Mouse (Mus musculus) erythroblast, embryonic 14.5 days (primary cell): ENCODE data around the gene Hfe2.

ENCODE experiments used
- GATA1 ChIP-seq: IDR thresholded peaks from 2 replicates; pipeline ENCODE4 v1.6.1; 2012; ENCODE audit warnings: low read length, inconsistent platforms, mixed read lengths
- TAL1 ChIP-seq: IDR thresholded peaks from 3 replicates; pipeline ENCODE4 v1.6.1; 2012; ENCODE audit warnings: low read length, inconsistent platforms, mixed read lengths

DNA sequence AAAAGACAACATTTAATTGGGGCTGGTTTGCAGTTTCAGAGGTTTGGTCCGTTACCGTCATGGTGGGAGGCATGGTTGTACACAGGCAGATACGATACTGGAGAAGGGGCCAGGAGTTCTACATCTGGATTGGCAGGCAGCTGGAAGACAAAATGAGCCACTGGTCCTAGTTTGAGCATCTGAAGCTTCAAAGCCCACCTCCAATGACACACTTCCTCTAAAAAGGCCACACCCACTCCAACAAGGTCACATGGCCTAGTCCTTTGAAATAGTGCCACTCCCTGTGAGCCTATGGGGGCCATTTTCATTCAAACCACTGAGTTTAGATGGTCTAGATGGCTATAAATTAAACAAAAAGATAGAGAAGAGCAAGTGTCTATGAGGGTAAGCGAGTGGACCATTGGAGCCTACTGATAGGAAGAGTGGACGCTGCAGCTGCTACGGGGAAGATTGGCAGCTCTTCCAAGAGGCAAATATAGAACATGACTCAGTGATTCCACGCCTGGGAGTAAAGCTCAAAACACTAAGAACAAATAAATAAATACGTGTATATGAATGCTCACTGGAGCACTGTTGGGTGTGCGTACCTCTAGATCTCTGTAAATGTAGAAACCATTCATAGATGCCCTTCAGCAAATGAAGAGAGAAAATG is 18.4 kb upstream of the Hfe2 start:
- TF ChIP-seq GATA1 (no peak), TAL1 (no peak)
